Mouse (Mus musculus): ENCODE measurements around the gene Rinl. TPM values are rescaled to one million over a fixed set of nuclear protein-coding genes. Genes with fewer than 3 reads are reported as not detected.
A peak's percentile ranks its signal among the peaks of the same experiment; 100 is the strongest.

Gene Rinl
- polyA plus RNA-seq, 1 experiment: 1.1 TPM

- Histone ChIP-seq H3K27ac (ENCODE audit: control insufficient read depth, insufficient read depth, low read depth, low read length) (no peak overlapping the region), H3K4me1 (ENCODE audit: control insufficient read depth, insufficient read depth, low read length) (no peaks in the 10 kb centered on the region; the same call in none of the 2 replicates), H3K36me3 (ENCODE audit: control insufficient read depth, insufficient read depth, low read length) (peaks cover 8% of the 10 kb centered on the region), H3K4me3 (ENCODE audit: control insufficient read depth, low read depth, low read length) (no peak overlapping the region), H3K27me3 (ENCODE audit: control insufficient read depth, insufficient read depth, low read length) (no peaks in the 10 kb centered on the region)
- TF ChIP-seq POLR2A (IDR thresholded peaks at IDR 0.05; ENCODE audit: control insufficient read depth, low read depth, low read length) (no peak), CTCF (IDR thresholded peaks at IDR 0.05; ENCODE audit: control insufficient read depth, insufficient read depth, insufficient replicate concordance, low read depth, low read length) (no peak)
Observed at GRCm38 (mm10) chr7:28818436-28818835, 29.7 kb downstream of the Rinl start.

GRCm38 (mm10) chr7:28818861-28819452 lies 30.2 kb downstream of the Rinl start:
- Histone ChIP-seq H3K27ac (ENCODE audit: control insufficient read depth, insufficient read depth, low read depth, low read length) (no peak overlapping the region), H3K27me3 (ENCODE audit: control insufficient read depth, insufficient read depth, low read length) (no peaks in the 10 kb centered on the region), H3K4me1 (ENCODE audit: control insufficient read depth, insufficient read depth, low read length) (no peaks in the 10 kb centered on the region; the same call in none of the 2 replicates), H3K4me3 (ENCODE audit: control insufficient read depth, low read depth, low read length) (no peak overlapping the region), H3K36me3 (ENCODE audit: control insufficient read depth, insufficient read depth, low read length) (peaks cover 8% of the 10 kb centered on the region)
- TF ChIP-seq POLR2A (IDR thresholded peaks at IDR 0.05; ENCODE audit: control insufficient read depth, low read depth, low read length) (no peak), CTCF (IDR thresholded peaks at IDR 0.05; ENCODE audit: control insufficient read depth, insufficient read depth, insufficient replicate concordance, low read depth, low read length) (no peak)

GRCm38 (mm10) chr7:28819571-28819970 lies 30.8 kb downstream of the Rinl start:
- H3K27me3 ChIP-seq (ENCODE audit: control insufficient read depth, insufficient read depth, low read length): no peaks in the 10 kb centered on the region
- H3K36me3 ChIP-seq (ENCODE audit: control insufficient read depth, insufficient read depth, low read length): peaks cover 8% of the 10 kb centered on the region
- H3K4me3 ChIP-seq (ENCODE audit: control insufficient read depth, low read depth, low read length): no peak overlapping the region
- peaks cover 4% of the 10 kb centered on the region for H3K4me1 ChIP-seq (ENCODE audit: control insufficient read depth, insufficient read depth, low read length)
- no peak overlapping the region; the same call in 1 of the 2 replicates for H3K27ac ChIP-seq (ENCODE audit: control insufficient read depth, insufficient read depth, low read depth, low read length)
- TF ChIP-seq CTCF (IDR thresholded peaks at IDR 0.05; ENCODE audit: control insufficient read depth, insufficient read depth, insufficient replicate concordance, low read depth, low read length): no peak
- no peak for TF ChIP-seq POLR2A (IDR thresholded peaks at IDR 0.05; ENCODE audit: control insufficient read depth, low read depth, low read length)

GRCm38 (mm10) chr7:28820358-28821260 lies 31.8 kb downstream of the Rinl start:
- Histone ChIP-seq H3K27ac (ENCODE audit: control insufficient read depth, insufficient read depth, low read depth, low read length) (0 out of 2 replicates have a peak overlapping the region, but pooled peaks have one; percentile 16), H3K4me3 (ENCODE audit: control insufficient read depth, low read depth, low read length) (no peak overlapping the region), H3K27me3 (ENCODE audit: control insufficient read depth, insufficient read depth, low read length) (no peaks in the 10 kb centered on the region), H3K36me3 (ENCODE audit: control insufficient read depth, insufficient read depth, low read length) (peaks cover 4% of the 10 kb centered on the region), H3K4me1 (ENCODE audit: control insufficient read depth, insufficient read depth, low read length) (peaks cover 6% of the 10 kb centered on the region)
- TF ChIP-seq CTCF (IDR thresholded peaks at IDR 0.05; ENCODE audit: control insufficient read depth, insufficient read depth, insufficient replicate concordance, low read depth, low read length) (no peak), POLR2A (IDR thresholded peaks at IDR 0.05; ENCODE audit: control insufficient read depth, low read depth, low read length) (no peak)

- no peaks in the 10 kb centered on the region for H3K27me3 ChIP-seq (ENCODE audit: control insufficient read depth, insufficient read depth, low read length)
- H3K27ac ChIP-seq (ENCODE audit: control insufficient read depth, insufficient read depth, low read depth, low read length): no peak overlapping the region
- no peak overlapping the region for H3K4me3 ChIP-seq (ENCODE audit: control insufficient read depth, low read depth, low read length)
- TF ChIP-seq CTCF (IDR thresholded peaks at IDR 0.05; ENCODE audit: control insufficient read depth, insufficient read depth, insufficient replicate concordance, low read depth, low read length) (no peak), POLR2A (IDR thresholded peaks at IDR 0.05; ENCODE audit: control insufficient read depth, low read depth, low read length) (no peak)
- peaks cover 4% of the 10 kb centered on the region for H3K36me3 ChIP-seq (ENCODE audit: control insufficient read depth, insufficient read depth, low read length)
- peaks cover 7% of the 10 kb centered on the region for H3K4me1 ChIP-seq (ENCODE audit: control insufficient read depth, insufficient read depth, low read length)
Observed at GRCm38 (mm10) chr7:28821261-28821831, 32.6 kb downstream of the Rinl start.

- Histone ChIP-seq H3K4me3 (ENCODE audit: control insufficient read depth, low read depth, low read length) (no peak overlapping the region), H3K27me3 (ENCODE audit: control insufficient read depth, insufficient read depth, low read length) (no peaks in the 10 kb centered on the region), H3K4me1 (ENCODE audit: control insufficient read depth, insufficient read depth, low read length) (peaks cover 9% of the 10 kb centered on the region), H3K27ac (ENCODE audit: control insufficient read depth, insufficient read depth, low read depth, low read length) (no peak overlapping the region), H3K36me3 (ENCODE audit: control insufficient read depth, insufficient read depth, low read length) (peaks cover 4% of the 10 kb centered on the region)
- TF ChIP-seq CTCF (IDR thresholded peaks at IDR 0.05; ENCODE audit: control insufficient read depth, insufficient read depth, insufficient replicate concordance, low read depth, low read length) (no peak), POLR2A (IDR thresholded peaks at IDR 0.05; ENCODE audit: control insufficient read depth, low read depth, low read length) (no peak)
Observed at GRCm38 (mm10) chr7:28822556-28822955, 33.8 kb downstream of the Rinl start.

All from testis, adult 2 months (tissue).